Mouse (Mus musculus): ENCODE data around the gene Laptm4a. TPM values are rescaled to one million over a fixed set of nuclear protein-coding genes. Genes with fewer than 3 reads are reported as not detected.
A peak's percentile ranks its signal among the peaks of the same experiment; 100 is the strongest.

Laptm4a gene
- 100 to 1,000 TPM; 221 to 236 (median 226) TPM for total RNA-seq (2022)

GRCm38 (mm10) chr12:8921394-8922368 lies at the start of gene Laptm4a:
Gene Laptm4a (plus strand): TSS chr12:8921664.
- DNase-seq (ENCODE audit: low spot score in 2 of 2): peak; percentile 98 to 99

GRCm38 (mm10) chr12:8875583-8875982 lies 45.9 kb upstream of the Laptm4a start:
- DNase-seq (ENCODE audit: low spot score in 2 of 2): no peak

GRCm38 (mm10) chr12:8876865-8877264 lies 44.6 kb upstream of the Laptm4a start:
- no peak for DNase-seq (ENCODE audit: low spot score in 2 of 2)

GRCm38 (mm10) chr12:8877413-8877812 lies 44.1 kb upstream of the Laptm4a start:
- no peak for DNase-seq (ENCODE audit: low spot score in 2 of 2)

- DNase-seq (ENCODE audit: low spot score in 2 of 2): no peak
Observed at GRCm38 (mm10) chr12:8878752-8879151, 42.7 kb upstream of the Laptm4a start.

GRCm38 (mm10) chr12:8879389-8879788 lies 42.1 kb upstream of the Laptm4a start:
- DNase-seq (ENCODE audit: low spot score in 2 of 2): no peak

GRCm38 (mm10) chr12:8881736-8882135 lies 39.7 kb upstream of the Laptm4a start:
- DNase-seq (ENCODE audit: low spot score in 2 of 2): no peak

GRCm38 (mm10) chr12:8882376-8882775 lies 39.1 kb upstream of the Laptm4a start:
- no peak for DNase-seq (ENCODE audit: low spot score in 2 of 2)

- peak in 1 of 2 experiments; percentile 19 for DNase-seq (ENCODE audit: low spot score in 2 of 2)
Observed at GRCm38 (mm10) chr12:8884426-8885145, 36.9 kb upstream of the Laptm4a start.

- DNase-seq (ENCODE audit: low spot score in 2 of 2): no peak
Observed at GRCm38 (mm10) chr12:8885146-8885543, 36.3 kb upstream of the Laptm4a start.

- DNase-seq (ENCODE audit: low spot score in 2 of 2): no peak
Observed at GRCm38 (mm10) chr12:8885950-8886349, 35.5 kb upstream of the Laptm4a start.

GRCm38 (mm10) chr12:8888445-8888844 lies 33.0 kb upstream of the Laptm4a start:
- no peak for DNase-seq (ENCODE audit: low spot score in 2 of 2)

GRCm38 (mm10) chr12:8889117-8889665 lies 32.3 kb upstream of the Laptm4a start:
- peak; percentile 30 to 47 for DNase-seq (ENCODE audit: low spot score in 2 of 2)

GRCm38 (mm10) chr12:8892876-8893532 lies 28.5 kb upstream of the Laptm4a start:
- peak in 1 of 2 experiments; percentile 25 for DNase-seq (ENCODE audit: low spot score in 2 of 2)

- no peak for DNase-seq (ENCODE audit: low spot score in 2 of 2)
Observed at GRCm38 (mm10) chr12:8897140-8897539, 24.3 kb upstream of the Laptm4a start.

- no peak for DNase-seq (ENCODE audit: low spot score in 2 of 2)
Observed at GRCm38 (mm10) chr12:8898879-8899785, 22.3 kb upstream of the Laptm4a start.

- DNase-seq (ENCODE audit: low spot score in 2 of 2): no peak
Observed at GRCm38 (mm10) chr12:8900107-8900698, 21.3 kb upstream of the Laptm4a start.

GRCm38 (mm10) chr12:8900919-8901663 lies 20.4 kb upstream of the Laptm4a start:
- DNase-seq (ENCODE audit: low spot score in 2 of 2): no peak

GRCm38 (mm10) chr12:8901934-8902333 lies 19.5 kb upstream of the Laptm4a start:
- no peak for DNase-seq (ENCODE audit: low spot score in 2 of 2)

All from gastrocnemius, adult 8-10 months (tissue).